Mouse (Mus musculus) embryo, embryonic 10.5 days (tissue): ENCODE measurements at regions not wholly inside any gene's neighbourhood (a gene's known extent, or its start where the extent isn't known, plus 50 kb on each side); places are given as distances from the start of the nearest gene placed in this dataset.
"Not testable (repeated sequence)": the region's sequence is repeated elsewhere in the genome, so short reads cannot be mapped to it uniquely, and the experiment has no call there.

Experiments
- DNase-seq: peaks from one replicate; pipeline ENCODE4 v3.0.0-alpha.2; 2015; ENCODE audit warnings: low spot score

DNA sequence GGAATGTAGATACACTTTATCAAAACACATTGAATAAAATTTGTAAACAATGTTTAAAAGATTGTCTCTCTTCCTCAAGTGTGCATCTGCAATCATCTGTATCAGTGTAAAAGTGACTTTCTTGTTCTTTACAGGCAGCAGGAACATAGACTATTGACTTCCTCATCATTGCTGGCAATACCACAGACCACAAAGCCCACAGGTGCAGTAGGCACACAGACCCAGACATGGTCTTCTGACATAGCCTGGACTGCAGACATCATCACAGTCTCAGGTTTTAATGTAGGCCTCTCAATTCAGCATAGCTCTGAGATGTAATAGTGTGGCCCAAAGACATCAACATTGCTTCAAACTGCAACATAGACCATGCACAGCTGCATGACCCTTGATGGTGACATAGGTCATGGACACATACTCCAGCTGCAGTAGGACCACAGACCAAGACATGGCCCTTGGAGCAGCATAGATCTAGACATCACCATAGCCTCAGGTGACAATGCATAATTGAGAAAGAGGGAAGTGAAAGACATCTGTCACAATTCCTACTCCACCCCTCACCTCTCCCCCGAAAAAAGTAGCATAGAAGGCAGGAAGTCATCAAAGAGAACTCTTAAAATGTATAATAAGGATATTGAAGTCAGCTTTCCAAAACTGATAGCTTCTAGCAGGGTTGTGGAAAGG lies 74.1 kb upstream of the Speer2 start:
- DNase-seq = no peak

DNA sequence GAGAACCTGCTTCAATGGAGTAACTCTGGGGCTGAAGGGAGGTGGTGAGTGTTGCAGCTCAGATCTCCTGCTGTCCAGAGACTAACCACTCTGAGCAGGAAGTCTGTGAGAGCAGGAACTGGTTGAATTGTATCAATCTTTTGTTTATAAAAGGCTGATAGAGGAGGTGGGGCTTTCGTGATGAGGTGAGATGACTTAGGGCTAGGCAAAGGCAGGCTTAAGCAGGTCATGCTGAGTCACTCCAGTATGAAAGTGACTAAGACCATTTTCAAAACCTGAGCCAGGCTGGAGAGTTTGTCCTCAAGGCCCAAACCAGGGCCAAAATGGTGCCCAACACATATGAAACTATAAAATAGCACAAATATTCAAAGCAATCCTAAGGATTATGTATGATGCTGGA lies 80.1 kb upstream of the Speer2 start:
- DNase-seq = no peak

DNA sequence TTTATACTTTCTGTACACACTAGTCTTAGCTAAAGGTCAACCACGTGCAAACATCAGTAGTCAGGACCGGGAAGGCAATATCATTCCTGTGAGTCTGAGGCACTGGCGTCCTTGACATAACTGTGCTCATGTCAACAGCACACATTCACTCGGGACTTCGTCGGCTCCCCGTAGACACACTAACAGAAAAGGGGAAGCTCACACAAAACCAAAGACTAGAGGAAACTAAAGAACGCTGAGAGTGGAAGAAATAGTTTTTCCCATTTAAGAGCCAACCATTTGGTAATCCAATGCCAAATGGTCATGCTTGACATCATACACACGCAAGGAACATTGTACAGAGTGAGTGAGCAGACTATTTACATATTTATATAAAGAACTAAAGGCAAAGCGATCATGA lies 85.2 kb upstream of the Speer2 start:
- no peak for DNase-seq

DNA sequence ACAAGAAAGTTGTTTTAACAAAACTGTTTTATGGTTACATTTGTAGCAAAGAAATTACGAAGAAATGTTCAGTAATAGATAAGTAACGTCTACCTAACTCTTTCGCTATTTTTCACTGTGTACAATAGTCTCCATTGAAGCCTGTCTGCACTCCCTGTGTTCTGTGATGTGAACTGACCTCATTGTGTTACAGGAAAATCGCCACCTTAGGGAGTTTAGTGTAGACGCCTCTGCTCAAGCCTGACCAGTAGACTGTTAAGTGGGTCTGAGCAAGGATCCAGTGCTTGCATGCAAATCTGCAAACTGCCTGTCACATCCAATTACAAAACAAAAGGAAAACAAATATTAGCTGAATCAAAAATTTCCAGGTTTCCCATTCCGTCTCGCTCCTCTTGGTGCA lies 85.8 kb upstream of the Speer2 start:
- no peak for DNase-seq

DNA sequence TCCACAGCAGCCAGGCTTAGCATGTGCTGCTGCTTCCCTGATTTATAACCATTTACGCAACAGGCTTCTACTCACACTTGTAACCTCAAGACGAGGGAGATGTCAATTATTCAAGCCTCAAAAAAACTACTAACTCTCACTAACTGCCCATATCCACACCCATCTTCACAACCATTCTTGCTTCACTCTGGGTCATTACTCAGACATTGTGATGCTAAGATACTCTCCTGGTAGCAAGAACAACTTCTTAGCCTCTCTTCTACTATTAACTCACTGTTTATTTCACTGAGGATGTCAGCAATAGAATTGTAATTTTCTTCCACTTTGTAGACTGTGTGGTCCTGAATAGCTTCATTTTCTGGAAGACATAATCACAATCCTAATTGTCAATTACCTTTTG lies 88.0 kb upstream of the Speer2 start:
- no peak for DNase-seq

DNA sequence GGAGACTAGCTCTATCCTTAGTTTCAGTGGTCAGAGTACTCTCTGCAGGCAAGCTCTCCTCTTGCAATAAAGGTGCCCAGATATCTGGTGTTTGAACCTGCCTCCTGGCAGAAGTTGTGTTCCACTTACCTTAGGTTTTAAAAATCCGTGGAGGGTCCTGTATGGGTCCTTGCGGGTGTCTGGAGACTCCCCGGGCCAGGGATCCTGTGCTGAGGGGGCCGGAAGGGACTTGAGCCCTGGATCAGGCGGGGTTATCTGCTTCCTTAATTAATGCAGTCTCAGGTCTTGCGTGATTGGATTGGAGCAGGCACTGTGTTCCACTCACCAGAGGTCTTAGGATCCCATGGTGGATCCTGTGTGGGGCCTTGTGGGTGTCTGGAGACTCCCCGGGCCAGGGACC lies 103.0 kb upstream of the Speer2 start:
- DNase-seq = not testable (repeated sequence)

DNA sequence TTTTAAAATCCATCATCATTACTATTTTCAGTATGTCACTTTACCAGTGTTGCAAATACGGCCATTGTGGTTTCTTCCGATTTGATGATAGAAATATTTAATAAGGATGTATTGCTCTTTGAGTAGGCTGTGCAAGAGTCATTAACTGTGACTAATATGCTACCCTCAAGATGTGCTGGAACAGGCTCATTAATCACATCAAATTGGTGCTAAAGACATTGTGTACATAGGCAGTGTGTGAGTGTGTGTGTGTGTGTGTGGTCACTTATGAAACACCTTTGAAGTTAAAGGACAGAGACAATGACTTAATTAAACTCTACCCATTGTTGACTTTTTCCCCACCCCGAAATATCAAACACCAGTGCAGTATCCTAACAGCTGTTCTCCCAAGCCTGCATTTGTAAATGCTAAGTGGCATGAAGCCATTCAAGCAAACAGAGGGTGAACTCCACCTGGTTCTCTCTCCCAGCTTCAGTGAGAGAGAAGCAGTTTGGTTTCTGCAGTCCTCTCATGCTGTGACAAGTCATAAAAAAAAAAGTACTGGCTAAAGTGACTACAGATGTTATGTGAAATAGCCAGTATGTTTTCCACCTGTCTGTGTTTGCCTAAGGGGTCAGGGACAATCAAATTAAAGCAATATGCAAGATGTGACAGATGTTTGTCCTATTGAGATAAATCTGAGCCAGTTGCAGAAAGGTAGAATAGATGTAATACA lies 116.4 kb upstream of the Speer2 start:
- DNase-seq = peak; percentile 46

DNA sequence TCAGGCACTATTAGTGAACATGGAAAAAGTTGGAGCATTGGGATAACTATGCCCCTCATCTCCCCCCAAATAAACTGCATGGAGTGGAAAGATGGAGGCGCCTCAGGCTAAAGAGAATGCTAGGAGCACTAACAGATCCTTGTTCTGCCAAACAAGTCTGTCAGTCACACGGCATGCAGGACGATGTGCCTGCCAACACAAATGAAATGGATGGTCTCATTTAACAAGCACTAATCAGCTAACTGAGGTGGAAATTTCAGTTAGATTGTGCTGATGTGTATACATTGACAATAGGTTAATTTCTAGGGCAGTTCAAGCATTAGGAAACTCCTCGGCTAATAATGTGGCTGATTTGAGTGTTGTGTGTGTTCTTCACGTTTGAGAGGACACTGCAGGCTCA lies 120.8 kb upstream of the Speer2 start:
- no peak for DNase-seq

DNA sequence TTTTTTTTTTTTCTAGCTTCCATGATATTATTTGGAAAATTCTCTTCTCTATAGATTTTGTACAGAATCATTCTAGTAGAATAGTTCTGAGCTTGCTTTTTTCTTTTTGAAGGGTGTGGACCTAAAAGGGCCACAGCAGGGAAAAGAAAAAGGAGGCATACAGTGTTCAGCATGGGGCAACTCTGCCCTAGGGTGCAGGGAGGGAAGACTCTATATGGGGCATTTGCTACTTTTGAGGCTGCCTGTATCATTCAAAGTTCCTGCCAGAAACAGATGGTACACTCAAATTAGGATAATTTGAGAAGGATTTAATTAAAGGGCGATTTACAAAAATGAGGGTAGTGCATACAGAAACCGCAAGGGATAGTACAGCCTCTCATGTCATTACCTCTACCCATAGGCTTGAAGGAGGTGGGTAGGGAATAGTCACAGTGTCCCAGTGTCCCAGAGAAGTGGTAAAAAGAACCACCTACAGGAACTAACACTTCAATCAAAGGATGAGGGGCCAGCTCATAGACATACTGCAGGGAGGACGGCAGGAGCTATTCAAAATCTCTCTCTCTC lies 128.4 kb upstream of the Speer2 start:
- DNase-seq = no peak

DNA sequence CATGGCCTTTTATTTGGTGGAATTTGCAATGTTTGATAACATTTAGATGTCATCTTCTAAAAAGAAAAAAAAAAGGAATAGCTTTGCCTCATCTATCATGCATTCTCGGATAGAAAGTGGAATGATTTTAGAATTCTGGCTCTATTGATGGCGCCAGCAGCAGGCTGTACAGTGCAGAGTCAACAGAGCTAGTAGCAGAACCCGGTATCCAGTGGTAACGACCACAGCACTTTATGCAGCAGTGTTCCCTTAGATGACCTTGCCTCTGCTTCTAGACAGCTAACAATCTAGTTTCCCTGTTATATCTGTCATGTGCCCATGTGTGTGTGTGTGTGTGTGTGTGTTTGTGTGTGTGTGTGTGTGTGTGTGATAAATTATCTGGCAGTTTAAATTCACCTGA lies 129.2 kb upstream of the Speer2 start:
- no peak for DNase-seq

DNA sequence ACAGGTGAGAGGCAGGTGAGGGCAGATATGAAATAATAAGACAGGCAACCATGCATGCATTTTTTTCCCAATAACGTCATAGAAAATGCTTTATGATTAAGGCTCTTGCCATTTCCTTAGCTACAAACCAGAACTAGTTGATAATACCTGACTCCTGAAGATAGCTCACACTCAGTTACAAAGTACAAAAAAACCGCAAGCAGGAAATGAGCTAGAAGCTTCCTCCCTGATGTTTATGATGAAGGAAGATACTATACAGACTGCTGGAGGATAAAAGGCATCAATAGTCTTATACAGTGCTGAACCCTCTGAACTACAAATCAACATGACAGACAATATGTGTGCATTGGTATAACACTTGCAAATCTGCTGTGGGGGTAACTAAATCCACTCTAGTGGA lies 143.3 kb upstream of the Speer2 start:
- DNase-seq = no peak

DNA sequence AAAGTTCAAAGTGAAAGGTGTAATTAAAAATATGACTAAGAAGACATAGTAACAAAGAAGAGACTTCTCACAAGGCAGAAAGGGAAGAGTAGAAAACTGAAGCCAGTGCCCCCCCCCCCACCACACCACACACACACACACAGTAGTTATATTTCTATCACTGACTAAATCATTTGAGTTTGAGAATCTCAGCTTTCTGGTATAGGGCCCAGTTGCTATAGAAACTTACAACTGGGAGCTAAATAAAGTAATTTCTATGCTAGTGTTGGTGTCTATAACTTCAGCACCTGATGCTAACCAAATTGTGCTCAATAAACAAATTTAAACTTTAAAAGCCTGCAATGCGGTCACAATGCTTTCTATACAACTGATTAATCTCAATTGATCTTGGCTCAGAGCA lies 153.4 kb upstream of the Speer2 start:
- no peak for DNase-seq

DNA sequence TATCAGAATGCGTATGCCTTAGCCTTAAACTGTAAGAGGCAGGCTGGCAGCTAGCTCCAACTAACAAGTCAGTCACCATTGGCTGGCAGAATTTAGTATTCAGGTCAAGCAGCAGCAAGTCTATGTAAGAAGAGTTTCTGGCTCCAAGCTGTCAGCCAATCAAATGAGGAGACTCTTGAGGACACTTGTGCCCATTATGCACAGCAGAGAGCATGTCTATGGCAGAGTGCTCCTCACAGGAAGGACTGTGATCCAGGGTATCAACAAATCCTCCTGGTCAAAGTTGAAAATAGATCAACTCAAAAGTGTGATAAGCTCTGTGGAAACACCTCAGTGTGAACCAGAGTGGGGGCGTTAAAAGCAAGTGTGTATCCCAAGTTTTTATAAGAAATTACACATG lies 156.0 kb upstream of the Speer2 start:
- no peak for DNase-seq

DNA sequence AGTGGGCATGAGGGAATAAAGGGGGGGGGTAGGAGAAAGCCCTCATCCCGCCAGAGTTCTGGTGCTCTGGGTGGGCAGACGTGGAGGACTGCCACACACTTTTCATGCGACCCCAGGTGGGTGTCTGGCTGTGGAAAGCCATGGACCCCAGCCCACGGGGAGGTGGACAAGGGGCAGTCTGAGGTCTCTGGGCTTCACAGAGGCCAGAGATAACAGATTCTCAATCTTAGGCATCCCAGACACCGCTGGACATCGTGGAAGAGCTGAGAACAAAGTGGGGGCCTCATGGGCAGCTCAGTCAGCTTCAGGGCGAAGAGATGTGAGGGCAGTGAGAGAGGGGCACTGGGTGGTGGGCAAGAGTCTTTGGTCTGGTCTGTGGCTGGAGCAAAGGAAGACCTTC lies 157.9 kb upstream of the Speer2 start:
- no peak for DNase-seq

DNA sequence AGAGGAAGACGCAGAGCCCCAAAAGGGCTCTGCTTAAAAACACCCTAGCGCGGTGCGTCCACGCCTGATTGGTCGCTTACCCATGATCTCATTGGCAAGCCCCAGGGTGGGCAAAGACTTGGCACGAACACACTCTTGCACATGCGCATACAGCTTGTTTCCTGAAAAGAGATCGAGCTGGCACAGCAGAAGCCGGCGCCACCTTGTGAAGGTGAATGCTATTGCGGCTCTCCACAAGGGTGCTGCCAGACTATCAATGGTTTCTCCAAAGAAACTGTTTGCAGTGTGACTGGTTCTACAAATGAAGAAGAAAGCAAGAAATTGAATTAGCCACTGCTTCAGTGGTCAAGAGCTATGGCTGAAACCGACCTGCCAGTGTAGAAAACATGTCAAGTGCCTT lies 165.1 kb upstream of the Speer2 start:
- DNase-seq = peak; percentile 41

DNA sequence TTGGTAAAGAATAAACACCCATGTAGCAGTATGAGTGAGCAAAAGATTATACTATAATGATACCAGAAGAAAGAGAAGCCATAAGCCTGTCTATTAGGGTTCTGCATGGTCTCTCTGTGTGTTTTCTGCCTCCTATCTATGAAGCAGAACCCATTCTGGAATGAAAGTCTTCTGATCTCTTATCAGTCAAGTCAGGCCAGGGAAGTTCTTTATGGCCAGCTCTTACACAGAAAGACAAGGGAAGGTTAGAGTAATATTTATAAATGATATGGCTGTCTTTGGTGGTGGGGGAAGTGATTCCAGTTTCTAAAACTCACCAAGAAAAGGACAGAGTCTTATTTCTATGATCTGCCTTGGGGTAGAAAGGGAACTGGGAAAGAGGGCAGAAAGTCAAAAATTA lies 182.0 kb upstream of the Speer2 start:
- no peak for DNase-seq

DNA sequence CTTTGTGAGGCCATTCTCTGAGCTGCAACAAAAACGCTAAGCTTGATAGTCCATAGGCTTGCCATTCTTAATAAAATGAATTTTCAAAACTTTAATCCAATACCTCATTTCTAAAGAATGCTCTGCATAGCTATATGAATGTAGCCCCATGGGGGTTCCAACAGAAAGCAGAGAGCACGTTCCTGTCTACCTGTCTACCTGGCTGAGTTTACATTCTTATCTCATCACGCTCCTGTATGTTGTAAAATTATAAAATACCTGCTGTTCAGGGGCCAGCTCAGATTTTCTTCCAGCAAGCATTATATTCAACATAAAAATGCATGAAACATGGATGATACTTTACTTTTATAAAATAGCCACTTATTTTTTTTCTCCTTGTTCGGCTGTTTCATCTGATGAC lies 182.5 kb upstream of the Speer2 start:
- no peak for DNase-seq

DNA sequence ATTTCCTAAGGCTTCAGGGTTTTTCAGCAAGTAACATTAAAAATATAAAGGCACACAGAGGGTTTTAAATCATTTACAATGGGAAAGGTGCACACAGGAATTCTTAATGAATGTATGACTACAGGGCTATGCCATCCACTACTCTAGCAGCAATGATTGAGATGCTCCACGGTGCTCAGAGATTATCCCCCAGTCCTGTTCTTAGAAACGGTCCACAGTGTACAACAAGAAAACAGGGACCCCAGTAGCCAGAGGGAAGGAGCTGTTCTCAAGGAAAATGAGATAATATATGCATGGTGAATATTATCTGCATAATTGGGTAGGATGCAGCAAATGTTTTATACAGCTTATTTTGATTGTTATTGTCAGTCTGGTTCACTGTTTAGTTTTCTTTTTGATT lies 186.3 kb upstream of the Speer2 start:
- no peak for DNase-seq

DNA sequence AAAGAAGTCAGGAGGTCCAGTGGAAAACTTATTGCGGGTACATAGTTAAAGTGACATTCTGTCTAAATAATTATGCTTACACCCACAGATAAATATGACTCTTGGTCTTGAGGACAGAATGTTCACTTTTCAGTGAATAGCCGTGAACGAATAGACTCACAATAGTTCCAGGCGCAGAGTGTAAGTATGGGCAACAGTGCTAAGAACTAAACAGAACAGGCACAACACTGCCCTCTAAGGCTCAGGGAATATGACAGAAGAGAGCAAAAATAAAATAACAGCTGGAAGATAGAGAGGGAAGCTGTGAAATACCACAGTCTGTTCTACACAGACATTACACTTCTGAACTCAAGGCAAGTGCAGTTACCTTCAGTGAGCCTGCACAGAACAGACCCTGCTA lies 207.9 kb upstream of the Speer2 start:
- no peak for DNase-seq

DNA sequence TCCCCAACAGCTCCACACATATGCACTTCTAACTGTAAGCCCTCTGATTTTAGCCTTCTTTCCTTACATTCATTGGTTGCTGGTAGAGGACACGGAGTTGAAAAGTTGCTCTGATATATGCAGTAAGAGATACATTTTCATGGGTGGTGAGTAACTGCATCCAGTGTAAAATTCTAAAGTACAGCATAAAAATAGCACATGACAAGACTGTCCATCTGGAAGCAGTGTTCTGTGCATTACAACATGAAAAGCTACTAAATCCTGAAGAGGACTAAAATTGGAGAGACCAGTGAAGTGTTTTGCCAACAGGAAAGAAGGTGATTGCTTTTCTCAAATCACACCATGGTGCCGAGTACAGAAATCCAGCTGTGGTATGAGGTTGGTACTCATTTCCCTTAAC lies 210.2 kb upstream of the Speer2 start:
- DNase-seq = no peak

DNA sequence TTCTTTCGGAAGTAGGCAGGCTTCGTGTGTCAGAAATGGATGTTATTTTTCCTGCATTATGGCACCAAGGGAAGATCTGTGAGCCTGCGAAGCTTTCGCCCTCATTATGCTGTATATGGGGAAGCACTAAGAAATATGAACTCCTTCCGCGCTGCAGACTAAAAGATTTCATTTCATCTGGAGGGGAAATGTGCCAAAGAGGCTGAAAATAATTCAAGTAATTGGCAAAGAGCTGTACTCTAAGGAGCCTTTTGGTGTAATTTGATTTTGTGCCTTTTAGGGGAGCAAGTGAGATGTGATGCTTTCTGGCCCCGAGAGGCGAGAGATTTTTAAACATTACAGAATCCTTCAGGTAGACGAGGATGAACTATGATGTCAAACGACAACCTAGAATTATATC lies 216.0 kb upstream of the Speer2 start:
- DNase-seq = no peak

DNA sequence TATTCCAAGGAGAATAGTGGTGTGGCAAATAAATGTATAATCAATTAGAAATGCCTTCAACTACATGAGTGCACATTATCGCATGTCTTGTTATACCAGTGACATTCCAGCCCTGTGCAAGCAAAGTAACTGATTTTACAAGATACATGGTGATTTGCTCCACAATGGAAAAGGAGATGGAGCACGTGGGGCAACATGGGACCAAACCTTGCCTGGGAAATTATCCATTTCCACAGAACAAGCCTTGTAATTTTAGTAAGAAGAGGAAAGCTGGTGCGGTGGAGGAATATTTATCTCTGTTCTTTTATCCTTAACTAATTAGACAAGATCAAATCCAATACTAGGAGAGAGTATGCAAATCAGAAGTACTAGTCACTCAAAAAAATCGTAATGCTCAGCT lies 222.5 kb upstream of the Gbe1 start:
- no peak for DNase-seq

DNA sequence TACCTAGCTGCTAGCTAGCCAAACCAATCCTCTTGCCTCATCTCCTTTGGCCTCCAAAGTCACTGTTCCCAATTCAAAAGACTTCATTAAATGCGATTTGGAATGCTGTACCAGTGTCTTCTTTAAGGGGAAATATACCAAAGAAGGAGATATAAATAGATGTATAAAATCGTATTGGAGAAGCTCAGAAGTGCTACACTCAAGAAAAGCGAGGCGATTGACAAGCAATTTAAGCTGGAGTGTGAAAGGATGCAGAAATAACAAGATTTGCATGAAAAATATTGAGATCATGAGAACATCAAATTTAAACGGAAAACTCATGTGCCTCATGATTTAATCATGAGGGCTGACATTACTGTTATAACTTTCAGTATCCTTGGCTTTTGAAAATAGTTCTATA lies 221.8 kb upstream of the Gbe1 start:
- no peak for DNase-seq

DNA sequence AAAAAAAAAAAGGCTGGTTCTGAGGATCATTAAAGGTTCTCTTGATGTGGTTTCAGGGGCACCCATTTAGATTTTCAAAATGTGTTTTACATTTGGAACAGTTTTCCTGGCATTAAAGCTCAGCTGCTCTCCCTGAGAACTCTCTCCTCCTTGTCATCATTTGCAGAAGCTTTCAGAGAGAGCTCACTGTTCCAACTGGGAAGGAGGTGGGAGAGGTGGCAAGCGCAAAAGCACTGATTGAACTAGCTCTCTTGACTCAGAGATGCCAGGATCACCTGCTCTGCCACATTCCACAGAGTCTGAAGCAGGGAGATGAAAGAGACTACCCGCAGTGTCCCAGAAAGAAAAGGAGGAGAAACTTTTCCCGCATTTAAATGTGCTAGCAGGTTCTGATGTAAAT lies 220.5 kb upstream of the Gbe1 start:
- no peak for DNase-seq
